Mouse (Mus musculus) monocyte, adult 2 months (primary cell): Measurements from ENCODE around the gene Notch1.

Experiments
- DNase-seq, 2 experiments: peaks; one replicate each; pipeline ENCODE4 v3.0.0; 2022; ENCODE audit warnings: low spot score in 2 of 2, low read depth in 1 of 2

Notch1 gene

DNA sequence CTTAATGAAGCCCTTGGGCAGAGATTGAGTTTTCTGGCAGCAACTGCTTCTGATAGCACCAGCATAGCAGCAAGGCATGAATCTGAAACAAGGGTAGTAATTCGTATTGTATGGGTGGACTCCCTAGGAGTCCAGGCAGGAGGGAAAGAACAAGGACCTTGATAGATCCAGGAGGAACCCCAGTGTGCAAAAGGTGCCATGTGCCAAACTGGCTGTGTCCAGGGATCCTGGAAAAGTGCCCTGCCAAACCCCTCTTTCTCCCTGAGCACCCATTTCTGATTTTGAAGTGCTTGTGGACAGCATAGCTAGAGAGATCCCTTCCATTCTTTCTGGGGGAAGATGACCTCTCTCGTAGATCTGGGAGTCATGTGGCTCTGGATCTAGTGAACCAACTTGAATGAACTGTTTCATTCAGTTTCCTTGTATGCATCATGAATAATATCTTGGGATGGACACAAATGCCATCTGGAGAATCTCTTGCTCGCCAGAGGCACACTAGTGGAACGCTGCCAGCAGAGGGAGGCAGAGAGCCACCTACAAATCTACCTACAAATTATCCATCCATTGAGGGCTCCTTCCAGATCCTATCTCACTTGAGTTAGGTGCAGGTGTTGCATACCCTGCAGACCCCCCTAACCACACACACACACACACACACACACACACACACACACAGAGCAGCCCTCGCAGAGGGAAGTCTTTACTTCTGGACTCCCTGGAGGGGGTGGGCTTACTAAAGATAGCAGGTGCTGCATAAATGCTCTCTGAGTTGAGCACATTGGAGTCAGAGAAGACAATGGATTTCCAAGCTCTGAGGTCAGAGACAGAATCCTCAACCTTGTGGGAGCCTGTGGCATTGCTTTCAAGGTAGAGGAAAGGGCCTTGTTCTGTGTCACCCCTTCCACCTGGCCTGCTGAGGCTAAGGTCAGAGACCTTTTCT, 67.1 kb downstream of the Notch1 start:
- peak in 1 of 2 experiments; percentile 56 for DNase-seq

DNA sequence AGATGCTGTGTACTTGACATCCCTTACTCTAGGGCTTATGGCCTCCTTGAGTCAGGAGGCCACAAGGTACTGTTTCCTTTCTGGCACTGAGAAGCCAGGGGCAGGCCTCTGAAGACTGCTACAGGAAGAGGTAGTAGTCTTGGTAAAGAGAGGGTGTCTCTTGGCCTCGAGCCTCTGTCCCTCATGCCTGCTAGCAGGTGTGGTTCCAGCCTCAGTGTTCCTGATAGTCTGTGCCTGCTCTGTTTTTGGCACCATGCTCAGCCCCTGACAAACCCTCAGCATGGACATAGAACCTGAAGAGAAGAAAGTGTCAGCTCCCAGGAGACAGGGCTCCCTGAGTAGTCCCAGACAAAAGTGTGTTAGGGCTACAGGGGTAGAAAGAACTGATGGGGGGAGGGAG, 69.0 kb downstream of the Notch1 start:
- DNase-seq: no peak

DNA sequence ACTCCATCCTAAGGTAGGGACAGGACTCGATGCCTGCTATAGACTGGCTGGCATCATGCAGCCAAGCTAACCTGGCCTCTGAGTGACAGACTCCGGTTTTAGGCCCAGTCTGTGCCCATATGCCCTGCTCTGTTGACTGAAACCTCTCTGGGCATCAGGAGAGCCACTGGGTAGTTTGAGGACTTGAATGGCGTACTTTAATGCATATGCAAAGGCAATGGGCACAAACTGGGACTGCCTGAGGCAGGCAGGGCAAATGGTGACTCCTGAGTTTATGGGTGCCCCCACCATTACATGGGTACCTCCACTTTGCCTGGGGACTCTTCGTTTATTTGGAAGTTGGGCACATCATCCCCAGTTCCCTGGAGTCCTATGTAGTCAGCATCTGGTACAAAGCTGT, 69.8 kb downstream of the Notch1 start:
- DNase-seq: no peak

DNA sequence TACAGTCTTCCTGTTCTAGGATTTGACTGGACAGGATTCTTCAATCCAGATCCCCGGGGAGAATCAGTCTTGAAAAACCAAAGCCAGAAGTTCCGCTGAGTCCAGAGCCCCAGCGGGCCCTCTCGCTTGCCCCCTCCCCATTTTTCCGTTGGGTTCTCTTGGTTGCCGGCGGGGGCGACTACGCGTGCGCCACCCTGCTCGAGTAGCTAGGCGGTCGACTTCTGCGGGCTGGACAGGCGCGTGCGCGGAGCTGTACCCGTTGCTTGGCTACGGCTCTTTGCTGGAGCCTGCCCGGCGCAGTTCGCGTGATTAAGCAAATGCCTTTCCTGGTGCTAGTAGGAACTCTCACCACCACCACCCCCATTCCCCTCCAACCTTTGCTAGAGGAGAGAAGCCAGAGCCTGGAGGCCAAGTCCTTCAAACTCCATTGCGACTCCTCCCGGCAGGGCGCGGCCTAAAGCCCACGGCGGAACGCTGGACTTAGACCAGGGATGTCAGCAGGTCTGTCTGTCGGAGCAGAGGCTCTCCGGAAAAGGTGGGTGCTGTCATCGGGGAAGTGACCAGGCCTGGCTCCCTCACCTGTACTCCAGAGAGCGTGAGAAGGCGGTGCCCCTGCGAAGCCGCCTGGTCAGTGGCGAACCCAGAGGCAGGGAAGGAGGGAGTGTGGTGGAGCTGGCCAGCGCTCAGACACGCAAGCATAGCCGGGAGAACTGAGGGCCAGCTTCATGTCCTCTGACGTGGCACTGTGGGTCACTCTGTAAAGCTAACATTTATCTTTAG, 70.6 kb downstream of the Notch1 start:
- peak; percentile 86 to 97 for DNase-seq

DNA sequence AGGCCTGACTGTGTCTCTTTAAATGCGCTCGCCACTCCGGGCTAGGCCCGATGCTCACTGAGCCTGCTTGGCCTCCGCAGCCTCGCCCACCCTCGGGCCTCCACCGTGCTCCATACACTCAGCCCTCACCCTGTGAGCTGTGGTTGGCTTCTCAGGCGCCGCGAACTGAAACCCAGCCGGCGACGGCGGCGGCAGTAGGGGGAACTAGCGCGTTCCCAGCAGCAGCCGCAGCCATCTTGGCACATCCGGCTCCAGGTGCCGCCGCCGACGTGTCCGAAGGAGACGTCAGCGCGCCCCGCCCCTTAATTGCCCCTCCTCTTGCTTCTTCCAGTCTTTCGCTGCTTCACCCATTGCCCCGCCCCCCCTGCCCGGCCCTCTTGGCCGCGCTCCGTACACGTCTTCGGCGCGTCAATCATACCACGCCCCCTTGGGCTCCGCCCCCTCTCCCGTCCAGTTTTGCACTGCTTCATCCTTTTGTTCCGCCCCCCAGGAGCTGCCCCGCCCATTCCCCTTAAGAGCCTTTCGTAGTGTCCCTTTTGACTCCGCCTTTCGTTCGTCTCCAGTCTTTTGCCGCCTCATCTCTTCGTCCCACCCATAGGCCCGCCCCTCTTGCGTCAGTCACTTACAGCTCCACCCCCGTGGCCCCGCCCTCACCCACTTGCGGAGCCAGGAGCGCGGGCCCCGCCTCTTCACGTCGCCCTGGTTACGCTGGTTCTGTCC, 71.4 kb downstream of the Notch1 start, which contains the start of gene Sec16a:
Gene Sec16a (minus strand): TSS at position 271 of the 720 bp plus-strand sequence.
- DNase-seq: peak; percentile 97 to 99

DNA sequence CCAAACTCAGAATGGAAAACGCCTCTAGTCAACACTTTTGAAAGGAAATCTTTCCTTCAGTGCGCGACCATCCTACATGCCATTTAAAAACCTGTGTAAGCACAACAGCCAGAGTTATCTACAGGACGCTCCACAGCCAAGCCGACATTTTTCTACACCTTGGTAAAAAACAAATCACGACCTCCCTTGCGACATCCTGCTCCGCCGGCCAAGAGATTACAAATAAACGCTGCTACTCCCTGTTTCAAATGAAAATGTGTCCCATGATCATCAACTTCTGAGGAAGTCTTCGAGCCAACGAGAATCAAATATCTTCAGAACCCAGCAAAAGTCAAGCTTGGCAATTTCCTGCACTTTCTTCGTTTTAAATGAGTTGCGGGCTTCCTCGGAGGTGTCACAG, 72.1 kb downstream of the Notch1 start:
- DNase-seq: peak in 1 of 2 experiments; percentile 14

DNA sequence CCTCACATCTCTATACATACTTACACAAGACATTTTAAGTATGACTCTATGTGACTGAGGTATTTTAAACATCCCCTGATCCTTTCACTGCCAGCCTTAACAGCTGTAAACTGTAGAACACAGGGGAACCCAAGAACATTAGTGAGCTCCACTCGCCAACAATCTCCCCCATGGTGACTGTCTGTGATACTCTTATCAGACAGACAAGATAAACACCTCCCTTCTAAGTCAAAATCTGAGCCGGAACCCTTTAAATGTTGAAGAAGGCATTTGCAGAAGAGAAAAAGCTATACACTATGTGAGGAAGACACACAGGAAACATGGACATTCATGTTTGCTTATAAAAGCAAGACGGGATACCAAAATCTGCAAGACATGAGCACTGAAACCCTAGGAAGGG, 72.6 kb downstream of the Notch1 start:
- no peak for DNase-seq

DNA sequence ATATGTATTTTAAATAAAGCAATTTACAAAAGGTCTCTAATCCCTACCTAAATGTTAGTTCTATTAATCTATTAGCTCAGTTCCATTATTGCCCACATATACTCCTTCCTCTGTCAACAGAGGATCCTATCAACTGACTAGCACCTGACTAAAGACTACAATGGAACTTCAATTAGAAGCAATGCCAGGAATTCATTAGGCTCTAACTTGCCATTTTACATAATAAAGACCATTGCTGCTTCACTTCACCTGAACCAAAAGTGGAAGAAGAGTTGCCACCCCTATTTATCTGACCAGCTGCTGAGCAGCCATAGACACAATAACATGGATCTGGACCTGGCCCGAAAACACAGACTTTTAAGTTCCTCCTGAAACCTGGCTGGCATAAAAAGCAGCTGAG, 73.6 kb downstream of the Notch1 start:
- DNase-seq: no peak

DNA sequence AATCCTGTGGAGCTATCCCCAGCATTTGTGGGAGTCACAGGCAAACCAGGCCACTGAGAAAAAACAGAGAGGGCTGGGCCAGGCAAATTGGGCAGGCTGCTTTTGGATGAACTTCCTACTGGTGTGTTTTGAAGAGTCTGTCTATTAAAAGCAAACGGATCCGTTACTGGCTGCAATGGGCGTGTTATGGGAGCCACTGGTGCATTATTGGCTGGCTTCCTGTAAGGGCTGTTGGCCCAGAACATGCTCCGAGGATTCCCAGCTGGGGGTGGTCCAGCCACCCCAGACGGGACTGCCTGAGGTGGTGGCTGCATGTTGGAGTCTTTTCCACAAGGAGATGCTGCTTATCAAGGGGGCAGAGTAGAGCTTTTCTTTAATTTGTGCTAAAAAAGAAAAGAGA, 74.8 kb downstream of the Notch1 start:
- no peak for DNase-seq

DNA sequence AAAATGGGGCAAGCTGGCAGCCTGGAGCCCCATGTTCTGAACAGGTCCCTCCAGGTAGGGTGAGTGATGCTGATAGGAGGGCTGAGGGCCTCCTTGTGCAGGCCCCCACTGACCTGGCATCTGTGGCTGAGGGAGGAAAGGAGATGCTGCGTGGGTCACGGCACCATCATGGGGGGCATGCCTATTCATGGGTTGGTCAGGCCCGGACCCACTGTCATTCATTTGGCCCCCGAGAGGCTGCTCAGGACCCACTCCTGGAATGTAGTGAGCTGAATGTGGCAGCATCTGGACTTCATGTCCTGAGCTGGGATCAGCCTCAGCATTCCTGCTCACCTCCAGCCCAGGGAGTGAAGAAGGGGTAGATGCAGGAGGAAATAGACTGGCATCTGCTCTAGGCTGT, 75.2 kb downstream of the Notch1 start:
- DNase-seq: no peak

DNA sequence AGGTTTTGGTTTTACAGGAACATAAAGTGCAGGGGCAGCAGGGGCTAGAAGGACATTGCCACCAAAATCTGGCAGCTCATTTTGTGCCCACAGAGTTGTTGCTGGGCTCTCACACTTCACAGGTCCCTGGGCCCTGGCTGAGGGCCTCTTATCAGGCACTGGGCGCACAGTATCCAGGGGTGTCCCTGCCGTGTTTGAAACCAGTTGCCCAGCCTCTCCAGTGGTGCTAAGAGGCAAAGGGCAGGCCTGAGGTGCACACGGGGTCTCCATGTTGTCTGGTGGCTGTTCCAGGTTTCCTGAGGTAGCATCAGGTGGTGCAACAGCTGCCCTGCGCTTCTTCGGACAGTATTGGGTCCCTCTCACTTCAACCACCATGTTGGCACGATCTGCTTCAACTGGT, 76.8 kb downstream of the Notch1 start:
- no peak for DNase-seq

DNA sequence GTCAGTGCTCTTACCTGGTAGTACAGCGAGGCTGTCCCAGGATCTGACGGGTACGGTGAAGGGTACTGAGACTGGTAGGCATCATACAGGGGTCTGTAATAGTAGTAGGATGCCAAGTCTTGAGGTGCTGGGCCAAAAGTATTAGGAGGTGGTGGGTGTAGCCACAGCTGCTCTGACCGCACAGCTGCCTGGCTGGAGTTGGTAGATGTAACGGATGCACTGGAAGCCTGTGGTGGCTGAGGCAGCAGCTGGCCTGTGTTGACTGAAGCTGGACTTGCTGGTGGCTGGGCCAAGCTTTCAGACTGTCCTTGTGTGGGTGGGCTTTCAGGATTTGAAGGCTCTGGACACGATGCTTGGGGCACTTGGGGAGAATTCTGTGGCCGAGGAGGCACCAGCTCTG, 78.1 kb downstream of the Notch1 start:
- no peak for DNase-seq

DNA sequence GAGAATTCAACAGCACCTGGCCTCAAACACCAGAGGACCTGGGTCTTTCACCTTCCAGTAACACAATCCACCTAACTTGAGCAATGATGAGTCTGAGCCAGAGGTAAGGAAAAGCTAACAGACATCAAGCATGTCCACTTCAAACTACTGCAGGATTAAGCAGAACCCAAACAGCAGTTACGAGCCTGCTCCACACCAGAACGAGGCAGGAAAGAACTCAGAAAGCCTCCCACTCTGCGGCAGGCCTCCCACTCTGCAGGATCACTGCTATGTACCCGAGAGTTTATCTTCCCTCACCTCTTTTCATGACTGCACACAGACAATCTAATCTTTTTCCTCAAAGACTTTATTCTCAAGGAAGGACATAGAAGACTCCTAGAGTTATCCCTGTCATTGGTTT, 79.2 kb downstream of the Notch1 start:
- no peak for DNase-seq

DNA sequence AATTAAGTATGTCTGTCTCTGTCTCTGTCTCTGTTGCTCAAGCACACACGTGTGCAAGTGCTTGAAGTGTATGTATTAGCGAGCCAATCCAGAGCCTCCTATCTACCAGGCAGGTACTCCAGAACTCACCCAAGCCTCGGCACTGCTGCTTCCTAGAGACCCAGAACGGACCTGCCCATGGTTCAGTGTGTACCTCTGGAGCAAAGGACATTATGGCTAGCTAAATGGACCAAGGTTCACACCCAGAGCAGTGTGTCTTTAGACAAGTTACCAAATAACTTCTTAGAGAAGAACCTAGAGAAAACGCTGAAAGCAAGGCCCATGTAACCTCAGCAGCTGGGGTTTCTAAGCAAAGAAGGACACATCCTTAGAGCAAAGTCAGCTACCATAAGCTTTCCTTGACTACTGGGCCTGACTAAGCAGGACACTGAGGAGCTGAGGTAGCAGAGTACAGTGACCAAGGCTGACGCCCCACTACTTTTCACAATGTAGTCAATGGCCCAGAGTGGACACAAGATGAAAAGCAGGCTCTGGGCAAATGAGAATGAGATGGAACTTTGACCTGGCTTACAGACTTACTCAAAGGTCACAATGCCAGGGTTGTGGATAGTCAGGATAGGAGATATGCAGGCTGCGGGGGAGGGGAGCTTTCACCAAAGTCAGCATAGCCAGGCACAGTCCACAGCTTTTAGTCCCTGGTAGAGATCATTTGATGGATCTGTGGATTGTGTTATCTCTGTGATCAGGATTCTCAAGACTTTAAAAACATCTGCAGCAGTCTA, 81.5 kb downstream of the Notch1 start:
- no peak for DNase-seq

DNA sequence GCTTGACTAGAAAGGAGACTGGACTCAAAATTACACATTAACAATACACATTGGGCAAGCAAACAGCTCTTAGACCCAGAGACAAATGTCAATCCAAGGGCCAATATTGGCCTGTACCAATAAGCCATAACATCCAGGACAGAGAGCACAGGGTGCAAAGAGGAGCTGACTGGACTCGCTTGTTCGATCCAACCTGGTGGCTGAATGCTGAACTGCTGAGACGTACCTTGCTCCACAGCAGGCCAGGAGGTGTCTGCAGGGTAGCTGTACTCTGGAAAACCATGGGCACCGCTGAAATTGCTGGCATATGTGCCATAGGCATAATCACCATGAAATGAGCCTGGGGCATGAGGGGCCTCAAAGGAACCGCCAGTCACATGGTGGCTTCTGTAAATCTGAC, 86.6 kb downstream of the Notch1 start:
- no peak for DNase-seq

DNA sequence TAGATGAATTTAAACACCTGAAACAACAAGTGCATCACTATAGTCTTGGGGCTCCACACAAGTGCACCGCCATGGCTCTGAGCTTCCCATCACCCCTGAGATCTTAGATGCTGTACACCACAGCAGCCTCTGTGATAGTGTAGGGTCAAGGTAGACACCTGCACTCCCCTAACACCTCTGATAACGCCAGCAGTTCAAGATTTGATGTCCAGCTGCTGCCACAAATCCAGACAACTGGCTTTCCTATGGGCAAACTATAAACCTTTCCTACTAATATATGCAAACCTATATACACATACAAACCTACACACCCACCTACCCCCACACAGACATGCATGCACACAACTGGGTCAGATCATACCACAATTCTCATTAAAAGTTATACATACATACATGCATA, 91.9 kb downstream of the Notch1 start:
- DNase-seq: no peak

DNA sequence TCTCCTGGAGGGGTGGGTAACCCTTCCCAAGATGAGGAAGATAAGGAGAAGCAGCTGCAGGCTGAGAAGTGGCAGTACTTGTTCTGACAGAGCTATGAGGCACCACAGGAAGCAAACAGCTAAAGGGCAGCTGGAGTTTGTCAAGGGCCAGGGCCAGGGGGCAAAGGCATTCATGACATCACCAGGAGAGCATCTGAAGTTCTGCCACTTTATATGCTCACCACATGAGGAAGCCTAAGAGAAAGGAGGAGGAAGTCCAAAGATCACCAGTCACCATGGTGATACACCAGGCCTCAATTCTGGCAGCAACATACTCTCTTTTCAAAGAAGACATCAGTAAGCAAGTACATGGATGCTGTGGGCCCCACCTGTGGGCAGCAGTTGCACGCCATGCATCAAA, 93.4 kb downstream of the Notch1 start:
- no peak for DNase-seq

DNA sequence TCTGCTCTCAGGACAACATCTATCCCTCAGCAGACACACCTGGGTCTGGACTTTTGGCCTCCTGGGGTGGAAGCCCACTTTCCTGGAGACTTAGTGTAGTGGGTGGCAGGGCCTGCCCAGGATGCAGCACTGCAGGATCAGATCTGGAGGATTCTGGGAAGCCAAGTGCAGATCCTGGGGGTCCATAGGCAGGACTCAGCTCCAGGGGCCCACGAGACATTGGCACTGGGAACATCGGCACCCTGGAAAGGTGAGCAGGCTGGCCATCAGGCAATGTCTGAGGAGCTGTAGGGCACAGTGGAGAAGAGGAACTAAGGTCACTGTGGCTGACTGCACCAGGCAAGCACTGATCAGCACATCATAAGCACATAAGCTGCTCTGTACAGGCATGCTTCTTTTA, 94.5 kb downstream of the Notch1 start:
- DNase-seq: no peak

DNA sequence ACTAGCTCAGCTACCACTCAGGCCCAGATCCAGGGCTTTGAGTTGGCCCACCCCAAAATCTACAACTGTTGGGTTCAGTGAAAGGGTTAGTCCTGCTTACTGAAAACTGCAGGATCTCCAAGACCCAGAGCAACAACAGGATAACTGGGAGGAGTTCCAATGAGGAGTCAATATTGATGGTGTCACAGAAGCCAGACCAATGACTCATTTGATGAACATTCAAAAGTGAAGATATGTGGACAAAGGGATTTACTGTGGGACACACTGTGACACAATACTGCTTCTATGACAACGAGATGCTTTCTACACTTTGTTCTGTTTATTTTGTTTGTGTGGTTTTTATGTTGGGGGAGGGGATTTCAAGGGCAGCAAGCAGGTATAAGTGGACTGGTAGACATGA, 98.3 kb downstream of the Notch1 start:
- DNase-seq: no peak

DNA sequence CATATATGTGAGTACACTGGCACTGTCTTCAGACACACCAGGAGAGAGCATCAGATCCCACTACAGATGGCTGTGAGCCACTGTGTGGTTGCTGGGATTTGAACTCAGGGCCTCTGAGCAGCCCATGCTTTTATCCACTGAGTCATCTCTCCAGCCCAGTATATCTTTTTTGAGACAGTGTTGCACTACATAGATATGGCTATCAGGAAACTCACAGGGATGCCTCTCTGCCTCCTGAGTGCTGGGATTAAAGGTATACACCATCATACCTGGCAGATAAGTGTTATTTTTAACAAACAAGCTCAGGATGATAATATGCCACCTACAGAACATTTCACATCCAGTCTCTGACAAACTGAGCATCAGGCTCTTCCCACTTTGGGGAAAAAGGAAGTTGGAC, 99.4 kb downstream of the Notch1 start:
- no peak for DNase-seq

DNA sequence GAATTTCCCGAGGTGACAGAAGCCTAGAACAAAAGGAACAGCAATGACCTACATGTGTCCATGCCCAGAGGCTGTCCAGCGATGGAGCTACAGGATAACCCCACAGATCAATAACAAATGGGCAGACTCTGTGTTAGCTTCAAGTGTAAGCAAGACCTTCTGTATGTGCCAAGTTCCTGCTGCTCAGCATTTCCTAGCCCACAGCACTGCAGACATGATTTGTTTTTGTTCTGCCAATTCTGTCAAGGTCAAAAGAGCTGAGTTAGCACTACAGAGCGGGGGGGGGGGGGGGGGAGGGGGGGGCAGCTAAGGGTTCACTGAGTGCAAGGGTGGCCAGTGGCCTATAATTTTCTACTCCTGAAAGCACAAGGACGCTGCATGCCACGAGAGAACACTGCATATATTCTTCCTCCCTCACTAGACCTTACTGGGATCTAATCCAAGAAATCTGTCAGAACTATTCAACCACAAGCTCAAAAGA, 105.5 kb downstream of the Notch1 start:
- DNase-seq: no peak
